Mouse (Mus musculus) kidney, postnatal 4 days (tissue): ENCODE results near the gene Rnpepl1.

Experiments used
- DNase-seq, 2 experiments: peaks; one replicate each; pipeline ENCODE4 v3.0.0; 2021; ENCODE audit warnings: mixed read lengths in 2 of 2

Rnpepl1 gene

DNA sequence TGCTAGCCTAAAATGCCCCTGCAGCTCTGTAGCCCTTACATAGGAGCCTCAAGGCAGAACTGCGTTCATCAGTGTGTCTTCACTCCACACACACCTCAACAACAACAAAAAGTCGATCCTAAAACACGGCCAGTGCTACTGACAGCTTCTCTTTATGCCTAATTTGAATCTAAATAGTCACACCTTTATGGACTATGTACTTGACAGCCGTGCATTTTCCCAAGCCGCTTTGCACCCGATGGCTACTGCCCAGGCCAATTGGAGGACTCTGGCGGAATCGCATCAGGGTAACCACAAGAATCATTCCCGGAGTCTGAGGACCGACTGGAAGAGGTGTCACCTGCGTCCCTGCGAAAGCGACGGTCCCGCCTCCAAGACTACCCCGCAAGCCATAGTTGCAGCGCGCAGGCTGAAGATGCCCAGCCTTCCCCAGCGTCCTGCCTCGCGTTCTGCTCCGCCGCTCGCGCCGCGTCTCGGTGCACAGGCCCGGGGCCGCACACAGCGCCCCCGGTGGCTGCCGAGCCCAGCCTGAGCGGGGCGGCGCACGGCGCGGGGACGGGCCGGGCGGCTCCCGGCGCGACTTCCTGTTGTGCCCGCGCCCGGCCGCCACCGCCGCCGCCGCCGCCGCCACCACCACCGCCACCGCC is at the start of gene Rnpepl1:
TSS of gene Rnpepl1 (plus strand) at position 545 of the 647 bp plus-strand sequence.
- DNase-seq = peak; percentile 81 to 88

DNA sequence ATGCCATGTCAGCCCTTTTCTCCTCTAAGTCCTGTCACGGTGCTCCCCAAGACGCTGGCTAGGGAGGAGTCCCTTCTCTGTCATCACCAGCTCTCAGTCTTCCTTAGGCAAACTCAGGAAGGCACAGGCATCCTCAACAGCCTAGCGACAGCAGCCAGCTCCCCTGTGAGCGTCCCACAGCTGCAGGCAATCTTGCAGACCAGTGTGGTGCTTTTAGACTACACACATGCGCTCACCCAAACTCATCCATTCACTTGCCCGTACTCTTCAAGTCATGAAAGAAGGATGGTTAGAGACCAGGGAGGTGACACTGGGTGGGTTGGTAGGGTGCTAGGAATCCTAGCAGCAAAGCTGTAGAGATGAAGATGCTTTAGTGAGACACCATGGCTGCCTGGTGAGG is 49.1 kb upstream of the Rnpepl1 start:
- DNase-seq = no peak

DNA sequence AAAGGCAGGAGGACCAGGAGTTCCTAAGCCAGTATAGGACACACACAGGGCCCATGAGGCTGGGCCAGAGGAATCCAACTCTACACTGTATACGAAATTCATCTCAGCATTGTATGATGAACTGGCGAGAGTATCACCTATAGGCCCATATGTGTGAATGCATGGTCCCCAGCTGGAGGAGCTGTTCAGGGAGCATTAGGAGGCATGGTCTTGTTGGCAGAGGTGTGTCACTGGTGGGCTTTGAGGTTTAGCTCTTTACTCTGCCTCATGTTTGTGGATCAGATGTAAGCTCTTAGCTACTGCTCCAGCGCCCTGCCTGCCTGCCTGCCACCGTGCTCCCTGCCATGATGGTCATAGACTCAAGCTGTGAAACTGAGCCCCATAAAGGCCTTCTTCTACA is 47.3 kb upstream of the Rnpepl1 start:
- DNase-seq = no peak

DNA sequence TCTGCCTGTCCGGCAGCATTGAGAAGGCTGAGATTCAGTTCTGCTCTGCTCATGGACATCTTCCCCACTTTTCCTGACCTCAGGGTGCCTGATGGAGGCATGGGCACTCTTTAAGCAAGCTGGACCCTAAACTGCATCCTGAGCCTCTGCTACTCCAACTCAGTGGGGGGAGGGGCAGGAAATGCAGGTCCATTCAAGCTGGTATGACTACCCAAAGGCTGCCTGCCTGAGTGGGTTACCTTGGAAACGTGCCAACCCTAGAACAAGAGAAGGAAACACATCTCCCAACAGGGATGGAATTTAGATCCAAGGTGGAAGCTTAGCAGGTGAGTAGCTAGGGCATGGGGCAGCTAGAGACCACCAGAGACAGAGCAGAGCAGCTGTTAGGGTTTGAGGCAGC is 44.4 kb upstream of the Rnpepl1 start:
- DNase-seq = peak in 1 of 2 experiments; percentile 58

DNA sequence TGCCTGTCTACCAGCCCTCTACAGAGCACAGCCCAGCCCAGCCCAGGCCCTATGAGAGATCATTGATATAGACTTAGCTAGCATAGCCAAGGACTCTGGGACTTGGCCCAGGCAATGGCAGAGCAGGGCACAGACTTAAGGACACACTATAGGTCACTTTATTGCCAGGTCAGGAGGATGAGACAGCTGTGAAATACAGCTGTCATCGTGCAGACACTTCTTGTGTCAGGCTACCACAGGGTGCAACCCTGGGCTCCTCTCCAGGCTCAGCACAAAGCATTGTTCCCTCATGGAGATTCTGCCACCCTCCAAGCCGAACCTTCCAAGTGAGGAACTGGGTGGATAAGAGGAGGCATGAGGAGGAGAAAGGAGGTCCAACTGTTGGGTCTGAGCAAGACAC is 40.6 kb upstream of the Rnpepl1 start:
- no peak for DNase-seq

DNA sequence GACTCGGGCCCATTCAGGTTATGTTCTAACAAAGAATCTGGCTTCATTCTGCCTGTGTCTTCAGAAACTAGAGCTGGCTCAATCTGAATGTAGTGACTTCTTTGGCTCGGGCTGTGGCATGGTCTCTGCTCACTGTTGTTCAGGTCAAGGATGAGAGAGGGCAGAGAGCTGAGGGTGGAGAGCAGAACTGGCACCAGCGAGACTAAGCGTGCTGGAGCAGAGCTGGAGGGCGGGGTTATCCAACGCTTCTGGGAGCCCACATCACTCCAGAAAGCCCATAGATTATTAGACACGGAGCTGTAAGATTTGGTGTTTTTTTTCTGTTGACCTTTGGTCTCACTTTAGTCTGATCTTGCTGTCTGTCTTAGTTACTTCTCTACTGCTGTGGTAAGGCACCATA is 37.9 kb upstream of the Rnpepl1 start:
- no peak for DNase-seq

DNA sequence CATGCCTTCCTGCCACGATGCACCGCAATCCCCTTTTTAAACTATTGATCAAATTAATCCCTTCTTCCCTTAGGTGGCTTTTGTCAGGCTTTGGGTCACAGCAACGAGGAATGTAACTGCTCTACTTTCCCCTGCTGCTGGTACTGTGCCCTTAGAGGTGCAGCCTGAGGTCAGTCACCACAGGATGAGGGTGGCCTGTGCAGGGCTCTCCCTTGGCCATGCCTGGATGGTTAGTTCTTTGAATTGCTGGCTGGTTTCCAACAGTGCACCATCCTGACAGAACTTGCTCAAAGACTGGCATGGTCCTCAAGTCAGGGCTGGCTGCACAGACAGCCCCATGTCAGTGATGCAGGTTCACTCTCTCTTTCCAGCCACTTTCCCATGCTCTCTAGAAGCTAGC is 36.6 kb upstream of the Rnpepl1 start:
- DNase-seq = peak in 1 of 2 experiments; percentile 35

DNA sequence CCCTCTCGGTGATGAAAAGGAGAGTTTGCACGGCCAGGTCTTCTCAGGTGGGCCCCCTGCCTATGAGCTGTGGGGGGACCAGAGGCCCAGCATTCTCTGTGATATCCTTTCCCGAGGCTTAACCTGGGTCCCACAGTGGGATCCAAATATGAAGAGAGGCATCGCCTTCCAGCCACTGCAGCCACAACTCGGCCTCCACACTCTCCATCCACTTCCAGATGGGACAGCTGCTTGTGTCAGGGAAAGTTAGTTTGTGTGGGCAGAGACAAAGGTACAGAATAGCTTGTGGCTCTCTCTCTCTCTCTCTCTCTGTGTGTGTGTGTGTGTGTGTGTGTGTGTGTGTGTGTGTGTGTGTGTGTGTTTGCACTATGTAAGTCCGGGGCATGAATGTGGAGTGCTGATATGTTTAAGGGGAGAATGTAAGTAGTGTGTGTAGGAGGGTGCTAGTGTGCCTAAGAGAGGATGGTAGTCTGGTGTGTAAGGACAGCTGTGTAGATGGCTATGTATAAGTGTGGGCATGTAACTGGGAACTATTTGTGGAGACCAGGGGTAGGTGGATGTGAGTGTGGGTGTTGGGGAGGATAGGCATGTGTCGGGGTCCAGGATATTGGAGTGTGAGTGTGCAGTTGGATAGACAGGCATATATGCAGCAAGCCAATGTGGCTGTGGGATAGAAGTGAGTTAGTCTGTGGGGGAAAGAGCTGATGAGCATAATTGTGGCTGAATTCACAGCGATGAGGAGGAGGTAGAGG is 35.0 kb upstream of the Rnpepl1 start:
- no peak for DNase-seq

DNA sequence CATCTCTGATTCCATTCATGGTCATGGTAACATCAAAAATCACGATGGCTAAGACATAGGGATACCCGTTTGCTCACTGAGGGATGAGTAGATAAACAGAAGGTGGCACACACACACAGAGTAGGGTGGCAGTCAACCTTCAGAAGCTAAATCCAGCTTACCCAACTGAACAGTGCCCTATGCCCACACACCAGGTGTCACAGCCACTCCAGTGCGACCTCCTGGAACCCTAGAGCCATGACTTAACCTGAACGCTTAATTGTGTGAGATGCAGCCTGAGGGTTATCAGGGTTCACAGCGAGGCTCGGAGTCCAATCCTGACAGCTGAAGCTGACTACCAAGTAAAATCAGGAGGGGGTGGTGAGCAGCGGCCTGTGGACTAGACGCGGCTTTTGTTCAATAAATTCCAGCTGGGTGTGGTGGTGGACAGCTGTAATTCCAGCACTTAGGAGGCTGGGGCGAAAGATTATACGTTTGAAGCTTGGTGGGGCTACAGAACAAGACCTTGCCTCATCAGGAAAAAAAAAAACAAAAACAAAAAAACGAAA is 33.1 kb upstream of the Rnpepl1 start:
- no peak for DNase-seq

DNA sequence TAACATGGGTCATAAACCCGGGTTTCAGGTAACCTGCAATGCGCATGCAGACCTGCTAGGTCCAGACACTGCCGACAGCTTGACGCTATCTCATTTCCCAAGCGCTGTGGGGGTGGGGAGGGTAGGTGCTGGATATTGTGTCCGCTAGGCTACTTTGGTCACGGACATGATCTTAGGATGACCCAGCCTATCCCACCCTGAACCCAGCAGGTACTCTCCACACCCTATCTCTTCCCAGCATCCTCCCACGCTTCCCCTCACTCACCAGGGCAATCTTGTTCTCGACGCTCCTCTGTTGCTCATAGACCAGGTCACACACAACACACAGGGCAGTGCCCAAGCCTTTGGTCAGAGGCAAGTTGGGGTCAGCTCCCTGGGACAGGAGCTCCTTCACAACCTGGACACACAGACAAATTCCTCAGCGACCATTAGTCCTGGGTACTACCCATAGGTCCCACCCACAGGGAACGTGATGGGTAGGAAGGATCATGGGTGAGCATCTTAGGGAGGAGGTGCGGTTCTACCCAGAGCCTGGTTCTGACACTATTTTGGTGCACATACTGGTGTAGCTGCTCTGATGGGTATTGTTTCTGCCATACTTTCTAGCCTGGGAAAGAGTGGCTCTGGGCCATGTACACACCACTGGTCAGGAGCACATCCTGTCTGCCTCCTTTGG is 32.4 kb upstream of the Rnpepl1 start:
- peak in 1 of 2 experiments; percentile 30 for DNase-seq

DNA sequence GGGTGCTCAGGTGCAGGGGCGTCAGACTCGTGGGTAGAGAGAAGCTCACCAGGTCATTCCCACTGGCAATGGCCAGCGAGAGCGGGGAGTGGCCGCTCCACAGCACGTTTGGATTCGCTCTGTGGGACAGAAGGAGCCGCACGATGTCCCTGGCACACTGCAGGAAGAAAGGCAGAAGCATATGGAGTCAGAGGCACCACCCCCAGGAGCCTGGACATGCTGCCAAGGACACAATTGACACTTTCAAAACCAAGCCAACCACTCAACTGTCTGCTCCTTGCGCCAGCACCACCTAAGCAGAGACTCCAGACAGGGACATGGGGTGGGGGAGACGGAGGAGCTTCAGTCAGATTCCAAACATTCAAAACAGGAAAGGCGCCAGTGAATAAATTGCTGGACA is 31.3 kb upstream of the Rnpepl1 start:
- DNase-seq = no peak

DNA sequence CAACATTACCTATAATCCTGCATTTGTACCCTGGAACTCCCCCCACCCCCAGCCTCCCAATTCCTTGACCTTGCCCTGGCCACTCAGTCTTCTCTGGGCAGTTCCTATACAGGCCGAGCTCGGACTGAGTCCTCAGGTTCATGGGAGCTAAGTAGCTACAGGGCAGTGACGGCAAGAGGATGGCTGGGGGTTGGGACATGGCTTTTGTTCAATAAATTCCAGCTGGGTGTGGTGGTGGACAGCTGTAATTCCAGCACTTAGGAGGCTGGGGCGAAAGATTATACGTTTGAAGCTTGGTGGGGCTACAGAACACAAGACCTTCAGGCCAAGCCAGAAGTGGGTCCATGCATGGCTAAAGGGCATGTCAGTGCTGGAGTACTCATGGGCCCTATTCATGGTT is 30.5 kb upstream of the Rnpepl1 start:
- no peak for DNase-seq

DNA sequence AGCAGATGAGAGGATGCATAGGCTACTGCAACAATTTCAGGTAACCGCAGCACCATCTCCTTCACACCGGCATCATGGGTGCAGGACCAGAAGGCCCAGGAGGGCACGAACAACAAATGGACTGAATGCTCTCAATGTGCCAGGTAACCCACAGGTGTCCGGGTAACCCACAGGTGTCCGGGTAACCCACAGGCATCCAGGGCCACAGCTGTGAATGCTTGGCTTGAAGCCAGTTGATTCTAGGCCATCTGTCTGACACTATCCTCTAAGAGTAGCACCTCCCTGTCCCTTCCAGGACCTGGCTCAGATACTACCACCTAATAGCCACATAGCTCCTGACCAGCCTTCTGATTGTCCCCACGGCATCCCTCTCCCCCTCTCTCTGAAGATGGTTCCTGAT is 28.6 kb upstream of the Rnpepl1 start:
- DNase-seq = no peak

DNA sequence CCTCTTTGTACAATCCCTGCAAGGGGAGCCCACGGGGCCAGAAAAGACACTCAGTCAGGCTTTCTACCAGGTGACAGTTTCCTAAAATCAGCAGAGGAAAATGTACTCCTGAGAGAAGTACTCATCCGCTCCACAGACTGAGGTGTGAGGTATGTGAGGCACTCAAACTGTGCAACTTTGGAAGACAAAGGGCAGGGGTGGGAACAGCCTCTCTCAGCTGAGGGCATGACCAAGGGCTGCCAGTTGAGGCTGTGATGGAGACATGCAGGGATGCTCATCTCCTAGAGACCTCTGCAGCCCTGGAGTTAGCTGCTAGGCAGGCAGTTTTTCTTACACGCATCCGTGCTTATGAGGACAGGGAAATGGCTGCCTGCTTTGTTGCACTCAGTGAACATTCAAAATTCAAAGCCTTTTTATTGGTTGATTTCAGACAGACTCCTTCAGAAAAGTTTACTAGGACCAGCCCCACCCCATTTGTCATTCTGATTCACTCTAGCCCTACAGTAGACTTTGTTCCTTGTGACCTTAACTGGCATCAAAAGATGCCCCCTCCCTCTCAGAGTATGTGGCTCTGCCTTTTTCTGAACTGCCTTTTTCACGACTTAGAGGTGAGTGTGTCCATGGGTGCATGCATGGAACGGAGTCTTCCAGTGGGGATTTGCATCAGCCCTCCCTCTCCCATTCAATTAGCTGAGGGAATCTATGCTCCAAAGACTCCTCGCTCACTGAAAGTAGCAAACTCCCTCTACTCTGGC is 21.5 kb upstream of the Rnpepl1 start:
- DNase-seq = no peak

DNA sequence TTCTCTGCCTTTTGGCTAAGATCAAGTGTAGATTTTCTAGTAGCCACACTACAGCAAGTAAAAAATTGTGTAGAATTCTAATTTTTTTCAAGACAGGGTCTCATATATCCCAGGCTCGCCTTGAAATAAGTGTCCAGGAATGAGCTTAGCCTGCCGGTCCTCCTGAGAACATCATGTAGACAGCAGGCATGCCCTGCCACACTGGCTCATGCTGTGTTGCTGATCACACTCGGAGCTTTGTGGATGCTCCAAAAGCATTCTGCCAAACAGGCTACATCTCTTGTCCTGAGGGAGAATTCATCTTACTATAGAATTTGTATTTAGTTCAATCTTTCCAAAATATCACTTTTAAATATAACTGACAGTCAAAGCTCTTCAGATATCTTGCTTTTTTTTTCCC is 17.8 kb upstream of the Rnpepl1 start:
- no peak for DNase-seq

DNA sequence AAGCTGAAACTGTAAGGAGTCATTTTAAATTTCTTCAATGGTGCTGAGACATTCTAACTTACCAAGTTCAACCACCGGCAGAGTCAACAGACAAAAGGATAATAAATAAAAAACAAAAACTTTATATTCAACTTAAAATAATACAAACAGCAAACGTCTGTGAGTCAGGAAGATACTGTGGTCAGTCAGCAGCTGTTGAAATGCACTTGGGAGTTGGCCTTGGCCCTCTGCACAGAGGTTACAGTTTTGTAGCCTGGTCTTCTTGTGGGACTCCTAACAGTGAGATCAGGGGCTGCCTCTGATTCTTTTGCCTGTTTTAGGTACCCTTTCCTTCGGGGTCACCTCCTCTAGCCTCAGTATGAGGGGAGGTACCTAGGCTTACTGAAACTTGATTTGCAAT is 16.7 kb upstream of the Rnpepl1 start:
- DNase-seq = no peak

DNA sequence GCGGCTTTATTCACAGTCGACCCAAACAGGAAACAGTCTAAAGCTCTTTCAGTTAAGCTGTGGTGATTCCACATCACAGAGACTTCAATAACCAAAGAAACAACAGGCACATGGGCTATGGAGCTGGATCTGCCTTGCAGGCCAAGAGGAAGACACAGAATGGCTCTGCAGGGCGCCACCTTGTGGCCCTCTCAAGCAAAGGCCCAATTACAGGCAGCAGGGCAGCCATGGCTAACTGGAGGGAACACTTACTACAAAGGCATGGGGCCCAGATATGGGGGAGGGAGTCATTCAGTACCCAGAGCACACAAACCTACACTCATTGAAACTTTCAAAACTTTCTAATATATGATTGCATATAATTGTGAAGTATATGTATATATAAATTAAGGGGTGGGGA is 15.5 kb upstream of the Rnpepl1 start:
- peak; percentile 85 to 90 for DNase-seq

DNA sequence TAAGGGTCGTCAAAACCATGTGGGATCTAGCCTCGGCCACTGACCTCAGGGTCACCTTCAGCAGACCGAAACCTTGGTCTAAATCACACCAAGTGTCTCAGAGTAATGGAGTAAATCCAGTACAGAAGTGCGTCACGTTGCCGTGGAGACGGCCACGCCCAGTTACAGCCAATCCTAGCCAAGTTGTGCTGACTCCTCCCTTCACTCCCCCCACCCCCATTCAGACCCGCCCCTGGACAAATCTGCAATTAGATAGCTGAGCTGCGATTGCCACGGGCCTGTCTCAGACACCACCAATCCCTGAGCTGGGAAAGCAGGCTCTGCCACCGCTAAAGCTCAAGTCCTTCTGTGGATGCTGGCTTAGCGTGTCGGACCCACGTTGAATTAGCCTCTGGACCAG is 7.8 kb upstream of the Rnpepl1 start, which contains the start of gene Ankmy1:
TSS of gene Ankmy1 (minus strand) at position 121 of the 400 bp plus-strand sequence.
- peak; percentile 84 to 88 for DNase-seq

DNA sequence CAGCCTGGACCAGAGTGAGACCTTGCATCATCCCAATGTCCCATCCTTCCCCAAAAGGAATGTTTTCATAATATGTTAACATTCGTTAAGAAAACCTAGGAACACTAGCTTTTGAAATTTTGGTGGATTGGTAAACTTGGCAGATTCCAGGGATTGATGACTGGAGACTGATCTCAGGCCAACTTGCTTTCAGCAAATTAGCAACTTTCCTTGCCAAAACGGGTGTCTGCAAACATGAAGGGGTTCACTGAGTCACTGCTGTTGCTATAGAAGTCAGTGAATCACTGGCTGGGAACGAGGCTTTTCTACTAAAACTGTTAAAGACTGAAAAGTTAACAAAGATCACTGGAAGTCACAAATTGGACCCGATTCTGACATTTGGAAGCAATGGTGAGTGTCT is 7.0 kb upstream of the Rnpepl1 start:
- DNase-seq = no peak

DNA sequence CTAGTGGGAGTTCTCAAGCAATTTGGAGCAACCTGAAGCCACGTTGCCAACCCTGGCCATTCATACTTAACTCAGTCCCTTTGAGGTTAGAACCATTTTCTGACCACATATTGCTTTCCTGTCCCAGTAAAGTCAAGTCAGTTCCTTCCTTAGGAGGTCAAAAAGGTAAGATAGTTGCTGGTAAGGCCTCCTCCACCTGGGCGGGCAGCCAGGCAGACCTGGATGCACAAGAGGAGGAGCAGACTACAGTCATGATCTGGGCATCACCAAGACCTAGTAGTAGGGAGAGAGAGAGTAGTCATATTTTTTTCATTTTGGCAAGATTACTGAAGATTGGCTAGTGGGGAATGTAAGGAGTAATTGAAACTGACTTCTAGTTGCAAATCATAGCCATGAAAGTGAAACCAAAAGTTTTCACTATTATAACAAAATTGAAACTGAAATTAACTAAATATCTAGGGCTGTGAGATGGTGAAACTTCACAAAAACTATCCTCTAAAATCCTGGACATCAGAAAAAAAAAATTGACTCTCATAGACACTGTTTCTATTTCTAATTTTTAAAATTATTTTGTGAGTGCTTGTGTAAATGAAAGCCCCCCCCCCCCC is 4.8 kb upstream of the Rnpepl1 start:
- no peak for DNase-seq

DNA sequence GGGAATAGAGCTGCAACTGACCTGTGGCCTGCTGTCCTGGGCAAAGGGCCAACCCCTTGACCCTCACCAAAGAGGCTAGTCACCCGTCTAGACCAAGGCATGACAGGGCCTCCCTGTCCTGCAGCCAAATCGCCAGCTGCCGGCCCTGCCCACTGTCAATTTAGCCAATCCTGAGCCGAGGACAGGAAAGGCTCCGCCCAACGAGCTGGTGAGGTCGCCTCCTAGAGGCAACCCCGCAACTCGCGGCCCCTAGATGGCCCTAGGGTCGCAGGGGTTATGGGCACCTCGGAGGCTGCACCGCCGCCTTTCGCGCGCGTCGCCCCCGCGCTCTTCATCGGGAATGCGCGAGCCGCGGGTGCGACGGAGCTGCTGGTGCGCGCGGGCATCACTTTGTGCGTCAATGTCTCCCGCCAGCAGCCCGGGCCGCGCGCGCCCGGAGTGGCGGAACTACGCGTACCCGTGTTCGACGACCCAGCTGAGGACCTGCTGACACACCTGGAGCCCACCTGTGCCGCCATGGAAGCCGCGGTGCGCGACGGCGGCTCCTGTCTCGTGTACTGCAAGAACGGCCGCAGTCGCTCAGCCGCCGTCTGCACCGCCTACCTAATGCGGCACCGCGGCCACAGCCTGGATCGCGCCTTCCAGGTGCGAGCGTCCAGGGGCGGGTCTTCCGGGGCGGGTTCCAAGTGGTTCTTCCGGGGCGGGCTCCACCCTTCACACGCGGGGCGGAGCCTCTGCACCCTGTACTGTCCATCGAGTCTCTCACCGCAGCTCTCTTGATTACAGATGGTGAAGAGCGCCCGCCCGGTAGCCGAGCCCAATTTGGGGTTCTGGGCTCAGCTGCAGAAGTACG is 3.6 kb upstream of the Rnpepl1 start, which contains the start of gene Dusp28:
TSS of gene Dusp28 (plus strand) at position 203 of the 853 bp plus-strand sequence.
- DNase-seq = peak; percentile 88 to 93
